Mouse (Mus musculus) limb, embryonic 11.5 days (tissue): Measurements from ENCODE around the gene Mov10. TPM values are rescaled to one million over a fixed set of nuclear protein-coding genes. Genes with fewer than 3 reads are reported as not detected.
"Not testable (repeated sequence)": the region's sequence is repeated elsewhere in the genome, so short reads cannot be mapped to it uniquely, and the experiment has no call there.

Experiments
- ATAC-seq: fragments of 200-750 bp; cut with Nextera tagmentation; 2 replicates; pipeline ENCODE4 v1.8.0; 2017; ENCODE audit warnings: low read depth; ENCODE audit not compliant: insufficient number of reproducible peaks, low FRiP score, low TSS enrichment
- DNase-seq: peaks from one replicate; pipeline ENCODE4 v3.0.0-alpha.2; 2015; ENCODE audit warnings: low spot score
- H3K27ac ChIP-seq: fragments of 300-500 bp; sonication (generic); replicated peaks from 2 replicates; pipeline ENCODE4 v1.5.1; 2014; ENCODE audit warnings: low read depth, mild to moderate bottlenecking, low read length
- H3K27me3 ChIP-seq: fragments of 300-500 bp; sonication (generic); 2 replicates; pipeline ENCODE4 v1.6.1; 2014; ENCODE audit warnings: mild to moderate bottlenecking, low read length, mixed read lengths; ENCODE audit not compliant: control insufficient read depth, insufficient read depth
- H3K36me3 ChIP-seq: fragments of 300-500 bp; sonication (generic); 2 replicates; pipeline ENCODE4 v1.6.1; 2014; ENCODE audit warnings: mild to moderate bottlenecking, low read length, moderate library complexity, mixed read lengths; ENCODE audit not compliant: control insufficient read depth, insufficient read depth
- H3K4me1 ChIP-seq: fragments of 300-500 bp; sonication (generic); 2 replicates; pipeline ENCODE4 v1.6.1; 2014; ENCODE audit warnings: low read length, mixed read lengths; ENCODE audit not compliant: control insufficient read depth, insufficient read depth
- H3K4me2 ChIP-seq: fragments of 300-500 bp; sonication (generic); 2 replicates; pipeline ENCODE4 v1.6.1; 2014; ENCODE audit warnings: low read depth, mild to moderate bottlenecking, moderate library complexity; ENCODE audit not compliant: severe bottlenecking
- H3K4me3 ChIP-seq: fragments of 300-500 bp; sonication (generic); 2 replicates; pipeline ENCODE4 v1.5.1; 2014; ENCODE audit warnings: low read depth, low read length
- H3K9ac ChIP-seq: fragments of 300-500 bp; sonication (generic); 2 replicates; pipeline ENCODE4 v1.6.1; 2014; ENCODE audit warnings: mild to moderate bottlenecking, low read length
- H3K9me3 ChIP-seq: fragments of 300-500 bp; sonication (generic); 2 replicates; pipeline ENCODE4 v1.6.1; 2016; ENCODE audit warnings: low read length; ENCODE audit not compliant: control insufficient read depth
- WGBS: fragments of 180-500 bp; shearing (Covaris S2); extraction: QIAGEN DNeasy Blood & Tissue Kit; methylation state at CpG from one replicate; pipeline ENCODE4 v1.1.7; 2014; 5-methylcytosine and 5-hydroxymethylcytosine counted together
- polyA plus RNA-seq: library from polyadenylated mRNA; unstranded; fragments of >200 nt; fragmentation: Nextera tagmentation; extraction: Ambion mirVana; gene quantifications from 2 replicates; pipeline ENCODE4 v1.2.1, GENCODE M21; 2014

The Mov10 gene
- polyA plus RNA-seq, 1 experiment from 2014 or later: 61.4 TPM

GRCm38 (mm10) chr3:104769135-104769534, 49.2 kb downstream of the Mov10 start:
- Histone ChIP-seq H3K9ac (no peak overlapping the region), H3K36me3 (no peaks in the 10 kb centered on the region), H3K4me3 (no peak overlapping the region), H3K4me2 (no peak overlapping the region), H3K4me1 (peaks cover 20% of the 10 kb centered on the region), H3K27ac (no peak overlapping the region), H3K27me3 (no peaks in the 10 kb centered on the region), H3K9me3 (no peaks in the 10 kb centered on the region)
- 65% methylated on average over 3 of the region's 3 CpGs for WGBS
- no peak for ATAC-seq
- no peak for DNase-seq

- DNase-seq (no peak), ATAC-seq (no peak)
- Histone ChIP-seq H3K9ac (no peak overlapping the region), H3K9me3 (no peaks in the 10 kb centered on the region), H3K4me1 (peaks cover 16% of the 10 kb centered on the region), H3K4me2 (no peak overlapping the region), H3K27ac (no peak overlapping the region), H3K36me3 (no peaks in the 10 kb centered on the region), H3K27me3 (no peaks in the 10 kb centered on the region), H3K4me3 (no peak overlapping the region)
- WGBS: 76% methylated on average over 4 of the region's 4 CpGs
Measured at GRCm38 (mm10) chr3:104767716-104768115, 50.6 kb downstream of the Mov10 start.

GRCm38 (mm10) chr3:104767141-104767540, 51.2 kb downstream of the Mov10 start:
- WGBS: 67% methylated on average over 2 of the region's 2 CpGs
- no peak for ATAC-seq

GRCm38 (mm10) chr3:104765021-104765420, 53.3 kb downstream of the Mov10 start:
- peak; percentile 68 for DNase-seq
- ATAC-seq: no peak
- H3K4me1 ChIP-seq: peaks cover 2% of the 10 kb centered on the region; the same call in 1 of the 2 replicates
- no peaks in the 10 kb centered on the region for H3K27me3 ChIP-seq
- H3K9ac ChIP-seq: no peak overlapping the region
- no peaks in the 10 kb centered on the region for H3K9me3 ChIP-seq
- H3K36me3 ChIP-seq: no peaks in the 10 kb centered on the region
- H3K4me3 ChIP-seq: no peak overlapping the region
- no peak overlapping the region for H3K27ac ChIP-seq
- H3K4me2 ChIP-seq: no peak overlapping the region
- WGBS: 28% methylated on average over 4 of the region's 4 CpGs

More at GRCm38 (mm10) chr3:104767141-104767540, 51.2 kb downstream of the Mov10 start:
- H3K4me1 ChIP-seq: peaks cover 16% of the 10 kb centered on the region
- no peaks in the 10 kb centered on the region for H3K36me3 ChIP-seq
- no peak overlapping the region for H3K4me2 ChIP-seq
- no peak overlapping the region for H3K9ac ChIP-seq
- no peak overlapping the region for H3K4me3 ChIP-seq
- H3K27me3 ChIP-seq: no peaks in the 10 kb centered on the region
- H3K27ac ChIP-seq: no peak overlapping the region
- DNase-seq: no peak
- no peaks in the 10 kb centered on the region for H3K9me3 ChIP-seq

- H3K27ac ChIP-seq, H3K9ac ChIP-seq, H3K27me3 ChIP-seq, H3K4me1 ChIP-seq, H3K36me3 ChIP-seq, ATAC-seq, DNase-seq, H3K9me3 ChIP-seq, H3K4me3 ChIP-seq, H3K4me2 ChIP-seq: not testable (repeated sequence)
- WGBS: 25% methylated on average over 19 of the region's 20 CpGs
Measured at GRCm38 (mm10) chr3:104762103-104762863, 56.1 kb downstream of the Mov10 start.

GRCm38 (mm10) chr3:104758869-104759268, 59.5 kb downstream of the Mov10 start:
- Histone ChIP-seq H3K27ac (no peak overlapping the region), H3K4me3 (peak overlapping the region; percentile 26), H3K4me2 (peak overlapping the region; percentile 47), H3K27me3 (no peaks in the 10 kb centered on the region), H3K36me3 (no peaks in the 10 kb centered on the region), H3K4me1 (no peaks in the 10 kb centered on the region), H3K9ac (peak overlapping the region; percentile 59; the same call in 1 of the 2 replicates), H3K9me3 (no peaks in the 10 kb centered on the region)
- ATAC-seq (0 out of 2 replicates have a peak, but pooled peaks have one; percentile 15), DNase-seq (no peak)
- 10% methylated on average over 5 of the region's 5 CpGs for WGBS

- ATAC-seq: peak; percentile 75; the same call in 1 of the 2 replicates
- H3K4me2 ChIP-seq: peak overlapping the region; percentile 47
- H3K36me3 ChIP-seq: no peaks in the 10 kb centered on the region
- WGBS: 2% methylated on average over 27 of the region's 27 CpGs
- H3K9ac ChIP-seq: peak overlapping the region; percentile 59
- no peaks in the 10 kb centered on the region for H3K9me3 ChIP-seq
- H3K4me3 ChIP-seq: peak overlapping the region; percentile 26
- H3K4me1 ChIP-seq: no peaks in the 10 kb centered on the region
- DNase-seq: peak; percentile 92
- H3K27ac ChIP-seq: no peak overlapping the region
- H3K27me3 ChIP-seq: no peaks in the 10 kb centered on the region
Measured at GRCm38 (mm10) chr3:104758406-104758805, 60.0 kb downstream of the Mov10 start.

GRCm38 (mm10) chr3:104752845-104753244, 65.5 kb downstream of the Mov10 start:
- DNase-seq: peak; percentile 55

More at GRCm38 (mm10) chr3:104752845-104753244, 65.5 kb downstream of the Mov10 start:
- H3K4me2 ChIP-seq, H3K27me3 ChIP-seq, H3K27ac ChIP-seq, H3K4me1 ChIP-seq, H3K36me3 ChIP-seq, H3K4me3 ChIP-seq, H3K9me3 ChIP-seq, ATAC-seq, H3K9ac ChIP-seq: not testable (repeated sequence)
- WGBS: 11% methylated on average over 21 of the region's 25 CpGs
